Mouse (Mus musculus) liver, embryonic 14.5 days (tissue): ENCODE results near the gene Csf2. TPM values are rescaled to one million over a fixed set of nuclear protein-coding genes. Genes with fewer than 3 reads are reported as not detected.

Experiments used
- ATAC-seq: fragments of 200-750 bp; cut with Nextera tagmentation; 2 replicates; pipeline ENCODE4 v1.8.0; 2017; ENCODE audit warnings: moderate number of reproducible peaks, mild to moderate bottlenecking, moderate library complexity; ENCODE audit not compliant: insufficient read depth
- DNase-seq, 3 experiments: peaks; one replicate each; pipeline ENCODE4 v3.0.0-alpha.2; 2012 to 2013; ENCODE audit warnings: low read depth in 3 of 3, low spot score in 3 of 3
- H3K27ac ChIP-seq: fragments of 300-500 bp; sonication (generic); 2 replicates; pipeline ENCODE4 v1.5.1; 2014; ENCODE audit warnings: moderate library complexity, mild to moderate bottlenecking, control low read depth, inconsistent platforms
- H3K27me3 ChIP-seq: fragments of 300-500 bp; sonication (generic); 2 replicates; pipeline ENCODE4 v1.6.1; 2014; ENCODE audit warnings: mild to moderate bottlenecking, low read length, moderate library complexity; ENCODE audit not compliant: control insufficient read depth, insufficient read depth
- H3K36me3 ChIP-seq: fragments of 300-500 bp; sonication (generic); replicated peaks from 2 replicates; pipeline ENCODE4 v1.6.1; 2014; ENCODE audit warnings: low read depth; ENCODE audit not compliant: control insufficient read depth, insufficient read depth
- H3K4me1 ChIP-seq, 2 experiments: fragments of 200-500 bp in 1 of 2; fragments of 300-500 bp in 1 of 2; sonication (generic) in 1 of 2; replicated peaks; 2 replicates each; pipeline ENCODE4 v1.6.1; 2012 to 2014; ENCODE audit warnings: antibody characterized with exemption in 1 of 2, inconsistent platforms in 1 of 2, low read length in 1 of 2; ENCODE audit not compliant: control insufficient read depth in 2 of 2, insufficient read depth in 2 of 2
- H3K4me2 ChIP-seq: fragments of 300-500 bp; sonication (generic); 2 replicates; pipeline ENCODE4 v1.6.1; 2014; ENCODE audit warnings: low read depth, mild to moderate bottlenecking, control low read depth, moderate library complexity
- H3K4me3 ChIP-seq, 2 experiments: fragments of 200-500 bp in 1 of 2; fragments of 300-500 bp in 1 of 2; sonication (generic) in 1 of 2; 2 replicates each; pipeline ENCODE4 v1.5.1; 2012 to 2014; ENCODE audit warnings: low read depth in 2 of 2, low read length in 2 of 2, mild to moderate bottlenecking in 2 of 2, control low read depth in 1 of 2, inconsistent platforms in 1 of 2, moderate library complexity in 1 of 2; ENCODE audit not compliant: insufficient read depth in 1 of 2
- H3K9ac ChIP-seq: fragments of 300-500 bp; sonication (generic); replicated peaks from 2 replicates; pipeline ENCODE4 v1.6.1; 2014; ENCODE audit warnings: mild to moderate bottlenecking, control low read depth, moderate library complexity
- H3K9me3 ChIP-seq: fragments of 300-500 bp; sonication (generic); 2 replicates; pipeline ENCODE4 v1.6.1; 2016; ENCODE audit warnings: low read length, mixed read lengths; ENCODE audit not compliant: control insufficient read depth
- CTCF ChIP-seq: IDR thresholded peaks from 2 replicates; pipeline ENCODE4 v1.5.1; 2016; ENCODE audit warnings: antibody characterized with exemption, low read depth, control low read depth
- EP300 ChIP-seq: IDR thresholded peaks from 2 replicates; pipeline ENCODE4 v1.6.1; 2016; ENCODE audit warnings: antibody characterized with exemption, low read depth
- WGBS: fragments of 180-500 bp; shearing (Covaris S2); extraction: QIAGEN DNeasy Blood & Tissue Kit; methylation state at CpG from one replicate; pipeline ENCODE4 v1.1.7; 2014; ENCODE audit not compliant: insufficient replicate concordance; 5-methylcytosine and 5-hydroxymethylcytosine counted together
- polyA plus RNA-seq, 2 experiments: library from polyadenylated mRNA; depleted of rRNA in 1 of 2; stranded (reverse) in 1 of 2; unstranded in 1 of 2; fragments of >200 nt; fragmentation: Nextera tagmentation in 1 of 2; extraction: Ambion mirVana in 1 of 2; gene quantifications; 2 replicates each; pipeline versions ENCODE4 v1.2.1 to v1.2.3; 2012 to 2014

Gene Csf2
- polyA plus RNA-seq, 2 experiments: not detected

- H3K9me3 ChIP-seq: no peaks in the 10 kb centered on the region
- TF ChIP-seq EP300 (no peak), CTCF (no peak)
Measured at GRCm38 (mm10) chr11:54219191-54219590, 30.3 kb downstream of the Csf2 start.

GRCm38 (mm10) chr11:54217384-54217783 lies 32.1 kb downstream of the Csf2 start:
- H3K4me1 ChIP-seq: no peaks in the 10 kb centered on the region
- no peak overlapping the region for H3K4me3 ChIP-seq
- ATAC-seq (no peak), DNase-seq (no peak)
- 55% methylated on average over 7 of the region's 7 CpGs for WGBS
- no peak overlapping the region for H3K9ac ChIP-seq
- no peaks in the 10 kb centered on the region for H3K27me3 ChIP-seq
- no peak overlapping the region for H3K4me2 ChIP-seq
- no peaks in the 10 kb centered on the region for H3K9me3 ChIP-seq
- no peak overlapping the region for H3K27ac ChIP-seq
- TF ChIP-seq CTCF (no peak), EP300 (no peak)
- H3K36me3 ChIP-seq: no peaks in the 10 kb centered on the region

More at GRCm38 (mm10) chr11:54219191-54219590, 30.3 kb downstream of the Csf2 start:
- no peak for DNase-seq
- Histone ChIP-seq H3K36me3 (no peaks in the 10 kb centered on the region), H3K27me3 (no peaks in the 10 kb centered on the region), H3K4me1 (no peaks in the 10 kb centered on the region), H3K4me3 (no peak overlapping the region), H3K4me2 (no peak overlapping the region), H3K9ac (no peak overlapping the region), H3K27ac (no peak overlapping the region)
- ATAC-seq: no peak
- 50% methylated on average over 1 of the region's 1 CpGs for WGBS

- ATAC-seq: no peak
- 48% methylated on average over 6 of the region's 6 CpGs for WGBS
- Histone ChIP-seq H3K9me3 (no peaks in the 10 kb centered on the region), H3K9ac (no peak overlapping the region), H3K4me3 (no peak overlapping the region), H3K4me1 (no peaks in the 10 kb centered on the region), H3K4me2 (no peak overlapping the region), H3K36me3 (no peaks in the 10 kb centered on the region), H3K27me3 (no peaks in the 10 kb centered on the region), H3K27ac (no peak overlapping the region)
- no peak for TF ChIP-seq CTCF
- TF ChIP-seq EP300: no peak
- no peak for DNase-seq
Measured at GRCm38 (mm10) chr11:54216091-54216490, 33.4 kb downstream of the Csf2 start.

- ATAC-seq (no peak), DNase-seq (no peak)
- Histone ChIP-seq H3K4me2 (no peak overlapping the region), H3K27me3 (no peaks in the 10 kb centered on the region; the same call in 1 of the 2 replicates), H3K4me3 (no peak overlapping the region), H3K36me3 (no peaks in the 10 kb centered on the region), H3K9ac (no peak overlapping the region), H3K4me1 (no peaks in the 10 kb centered on the region), H3K27ac (no peak overlapping the region), H3K9me3 (no peaks in the 10 kb centered on the region)
- no peak for TF ChIP-seq EP300
- no peak for TF ChIP-seq CTCF
- 23% methylated on average over 9 of the region's 9 CpGs for WGBS
Measured at GRCm38 (mm10) chr11:54214499-54215443, 34.7 kb downstream of the Csf2 start.

- TF ChIP-seq EP300: no peak
- no peak for TF ChIP-seq CTCF
- no peaks in the 10 kb centered on the region for H3K9me3 ChIP-seq
- WGBS: 52% methylated on average over 5 of the region's 5 CpGs
- H3K36me3 ChIP-seq: no peaks in the 10 kb centered on the region
- H3K4me1 ChIP-seq: no peaks in the 10 kb centered on the region
- no peak overlapping the region for H3K9ac ChIP-seq
- DNase-seq (no peak), ATAC-seq (no peak)
- H3K27me3 ChIP-seq: no peaks in the 10 kb centered on the region; the same call in 1 of the 2 replicates
- H3K27ac ChIP-seq: no peak overlapping the region
- no peak overlapping the region for H3K4me3 ChIP-seq
- no peak overlapping the region for H3K4me2 ChIP-seq
Measured at GRCm38 (mm10) chr11:54213631-54214030, 35.8 kb downstream of the Csf2 start.
